Mouse (Mus musculus) liver, embryonic 15.5 days (tissue): ENCODE results near the gene Rgs12. TPM values are rescaled to one million over a fixed set of nuclear protein-coding genes. Genes with fewer than 3 reads are reported as not detected.

Experiments
- ATAC-seq: fragments of 200-750 bp; cut with Nextera tagmentation; 2 replicates; pipeline ENCODE4 v1.8.0; 2017; ENCODE audit warnings: moderate number of reproducible peaks, mild to moderate bottlenecking, moderate library complexity; ENCODE audit not compliant: insufficient read depth
- H3K27ac ChIP-seq: fragments of 300-500 bp; sonication (generic); replicated peaks from 2 replicates; pipeline ENCODE4 v1.5.1; 2015; ENCODE audit warnings: mild to moderate bottlenecking, inconsistent platforms
- H3K27me3 ChIP-seq: fragments of 300-500 bp; sonication (generic); 2 replicates; pipeline ENCODE4 v1.6.1; 2015; ENCODE audit warnings: mild to moderate bottlenecking, inconsistent platforms
- H3K36me3 ChIP-seq: fragments of 300-500 bp; sonication (generic); replicated peaks from 2 replicates; pipeline ENCODE4 v1.6.1; 2015; ENCODE audit warnings: moderate library complexity, mild to moderate bottlenecking, inconsistent platforms
- H3K4me1 ChIP-seq: fragments of 300-500 bp; sonication (generic); replicated peaks from 2 replicates; pipeline ENCODE4 v1.6.1; 2015; ENCODE audit warnings: inconsistent platforms
- H3K4me2 ChIP-seq: fragments of 300-500 bp; sonication (generic); 2 replicates; pipeline ENCODE4 v1.6.1; 2015; ENCODE audit warnings: moderate library complexity, mild to moderate bottlenecking, inconsistent platforms
- H3K4me3 ChIP-seq: fragments of 300-500 bp; sonication (generic); replicated peaks from 2 replicates; pipeline ENCODE4 v1.5.1; 2015; ENCODE audit warnings: mild to moderate bottlenecking, inconsistent platforms
- H3K9ac ChIP-seq: fragments of 300-500 bp; sonication (generic); 2 replicates; pipeline ENCODE4 v1.6.1; 2015; ENCODE audit warnings: moderate library complexity, mild to moderate bottlenecking, inconsistent platforms
- H3K9me3 ChIP-seq: fragments of 300-500 bp; sonication (generic); replicated peaks from 2 replicates; pipeline ENCODE4 v1.6.1; 2016; ENCODE audit warnings: inconsistent platforms
- WGBS: fragments of 180-500 bp; shearing (Covaris S2); methylation state at CpG from one replicate; pipeline ENCODE4 v1.1.7; 2015; ENCODE audit warnings: mixed read lengths; ENCODE audit not compliant: insufficient replicate concordance; 5-methylcytosine and 5-hydroxymethylcytosine counted together
- polyA plus RNA-seq: library from polyadenylated mRNA; unstranded; fragments of >200 nt; fragmentation: Nextera tagmentation; extraction: Ambion mirVana; gene quantifications from 2 replicates; pipeline ENCODE4 v1.2.1, GENCODE M21; 2015

Rgs12 gene
- polyA plus RNA-seq, 1 experiment from 2014 or later = 17.0 TPM

DNA sequence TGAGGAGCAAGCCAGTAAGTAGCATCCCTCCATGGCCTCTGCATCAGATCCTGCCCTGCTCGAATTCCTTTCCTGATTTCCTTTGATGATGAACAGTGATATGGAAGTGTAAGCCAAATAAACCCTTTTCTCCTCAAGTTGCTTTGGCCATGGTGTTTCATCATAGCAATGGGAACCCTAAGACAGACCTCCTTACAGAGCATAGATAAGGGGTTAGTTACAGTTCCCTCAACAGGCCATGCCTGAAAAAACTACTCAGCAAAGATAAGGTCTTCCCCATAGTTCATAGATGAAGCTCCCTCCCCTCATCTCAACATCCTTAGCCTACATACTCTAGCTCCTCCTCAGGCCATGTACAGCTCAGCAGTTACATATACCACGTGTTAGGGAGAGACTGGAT, 35.7 kb downstream of the Rgs12 start:
- H3K4me1 ChIP-seq = peaks cover 67% of the 10 kb centered on the region
- H3K27me3 ChIP-seq = no peaks in the 10 kb centered on the region
- no peak overlapping the region for H3K4me2 ChIP-seq
- H3K36me3 ChIP-seq = peaks cover 62% of the 10 kb centered on the region
- peak; percentile 56 for ATAC-seq
- 0 out of 2 replicates have a peak overlapping the region, but pooled peaks have one; percentile 9 for H3K9ac ChIP-seq
- H3K9me3 ChIP-seq = no peaks in the 10 kb centered on the region
- peak overlapping the region; percentile 46; the same call in 1 of the 2 replicates for H3K27ac ChIP-seq
- H3K4me3 ChIP-seq = no peak overlapping the region
- WGBS = 39% methylated on average over 2 of the region's 2 CpGs

DNA sequence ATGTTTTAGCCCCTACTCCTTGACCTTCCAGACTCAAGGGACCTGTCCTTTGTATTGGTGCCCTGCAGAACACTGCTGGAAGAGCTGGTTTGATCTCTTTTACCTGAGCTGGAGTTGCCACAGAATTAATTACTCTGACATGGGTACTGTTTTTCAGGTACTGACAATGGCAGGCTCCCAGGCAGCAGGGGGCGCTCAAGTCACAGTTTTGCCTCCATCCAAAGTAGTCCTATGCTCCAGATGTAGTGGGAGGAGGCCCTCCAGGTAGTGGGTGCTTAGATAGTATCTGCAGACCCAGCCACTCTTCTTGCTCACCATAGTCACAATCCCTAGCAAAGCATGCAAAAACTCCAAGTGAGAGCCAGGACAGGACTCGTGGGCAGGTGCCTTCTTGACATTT, 36.6 kb downstream of the Rgs12 start:
- Histone ChIP-seq H3K27ac (no peak overlapping the region; the same call in 1 of the 2 replicates), H3K9ac (no peak overlapping the region), H3K4me3 (no peak overlapping the region), H3K9me3 (no peaks in the 10 kb centered on the region), H3K4me1 (peaks cover 57% of the 10 kb centered on the region), H3K27me3 (no peaks in the 10 kb centered on the region), H3K36me3 (peaks cover 62% of the 10 kb centered on the region), H3K4me2 (no peak overlapping the region)
- WGBS = 32% methylated on average over 2 of the region's 2 CpGs
- ATAC-seq = no peak

DNA sequence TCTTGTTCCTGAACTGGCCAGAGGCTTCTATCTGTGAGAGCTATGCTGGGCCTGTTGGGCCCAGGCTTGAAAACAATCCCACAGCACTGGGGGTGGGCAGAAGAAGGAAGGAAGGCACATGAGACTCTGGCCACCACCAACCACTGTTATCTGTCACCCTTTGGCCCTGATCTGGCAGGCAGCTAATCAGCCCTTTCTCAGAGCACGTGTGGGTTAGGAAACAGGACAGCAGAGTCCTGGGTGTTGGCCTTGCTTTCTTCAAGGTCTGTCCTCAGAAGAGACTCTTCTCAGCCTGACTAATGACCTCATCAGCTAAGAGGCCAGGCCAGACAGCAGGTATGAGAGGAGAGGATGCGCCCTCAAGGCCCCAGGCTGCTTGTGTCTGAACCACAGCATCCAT, 38.2 kb downstream of the Rgs12 start:
- ATAC-seq = peak; percentile 69
- Histone ChIP-seq H3K4me1 (peaks cover 44% of the 10 kb centered on the region), H3K36me3 (peaks cover 75% of the 10 kb centered on the region), H3K9ac (peak overlapping the region; percentile 18; the same call in 1 of the 2 replicates), H3K4me3 (no peak overlapping the region), H3K27ac (peak overlapping the region; percentile 57), H3K9me3 (no peaks in the 10 kb centered on the region), H3K27me3 (no peaks in the 10 kb centered on the region), H3K4me2 (no peak overlapping the region)
- WGBS = 42% methylated on average over 2 of the region's 2 CpGs

DNA sequence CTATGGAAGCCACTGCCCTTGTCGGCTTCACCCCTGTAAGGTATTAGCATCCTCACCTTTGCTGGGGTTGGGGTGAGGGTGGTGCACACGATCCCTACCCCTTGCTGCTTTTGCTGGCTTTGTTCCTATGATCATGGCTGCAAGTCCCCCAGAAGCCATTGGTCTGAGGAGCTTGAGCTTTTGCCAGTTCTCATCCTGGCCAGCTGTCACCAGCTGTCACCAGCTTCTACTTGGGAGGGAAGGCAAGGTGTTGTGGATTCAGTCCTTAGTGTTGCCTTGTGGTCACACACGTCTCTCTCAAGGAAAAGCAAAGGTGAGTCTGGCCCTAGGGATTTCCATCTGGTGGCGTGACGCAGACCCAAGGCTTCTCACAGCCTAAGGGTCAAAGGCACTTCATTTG, 39.4 kb downstream of the Rgs12 start:
- H3K4me2 ChIP-seq = no peak overlapping the region
- H3K9me3 ChIP-seq = no peaks in the 10 kb centered on the region
- peaks cover 76% of the 10 kb centered on the region for H3K36me3 ChIP-seq
- ATAC-seq = no peak
- peaks cover 42% of the 10 kb centered on the region for H3K4me1 ChIP-seq
- 75% methylated on average over 5 of the region's 5 CpGs for WGBS
- H3K9ac ChIP-seq = no peak overlapping the region
- no peaks in the 10 kb centered on the region for H3K27me3 ChIP-seq
- no peak overlapping the region for H3K4me3 ChIP-seq
- no peak overlapping the region for H3K27ac ChIP-seq

DNA sequence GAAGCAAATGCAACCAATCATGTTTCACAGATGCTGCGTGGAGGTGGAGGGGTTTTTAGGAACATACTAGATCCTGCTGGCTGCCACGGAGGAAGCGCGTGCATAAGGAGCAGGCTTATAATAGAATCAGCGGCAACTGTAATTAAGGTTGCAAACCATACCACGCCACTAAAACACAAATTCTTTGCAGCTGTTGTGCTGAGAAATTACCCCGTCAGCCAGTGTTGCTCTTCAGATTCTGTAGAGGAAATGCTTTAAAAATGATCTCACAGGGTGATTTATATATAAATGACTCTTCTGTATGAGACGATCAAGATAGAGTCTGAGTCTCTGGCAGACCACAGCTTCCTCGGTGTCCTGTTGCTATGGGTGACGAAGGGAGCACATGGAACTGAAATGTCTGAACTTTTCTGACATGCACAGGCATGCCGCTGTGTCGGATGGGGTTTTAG, 40.1 kb downstream of the Rgs12 start:
- H3K9ac ChIP-seq = no peak overlapping the region
- no peak overlapping the region for H3K4me3 ChIP-seq
- WGBS = 72% methylated on average over 12 of the region's 12 CpGs
- peaks cover 76% of the 10 kb centered on the region for H3K36me3 ChIP-seq
- no peaks in the 10 kb centered on the region for H3K9me3 ChIP-seq
- no peak overlapping the region for H3K4me2 ChIP-seq
- peaks cover 36% of the 10 kb centered on the region for H3K4me1 ChIP-seq
- ATAC-seq = no peak
- H3K27ac ChIP-seq = no peak overlapping the region
- no peaks in the 10 kb centered on the region for H3K27me3 ChIP-seq

DNA sequence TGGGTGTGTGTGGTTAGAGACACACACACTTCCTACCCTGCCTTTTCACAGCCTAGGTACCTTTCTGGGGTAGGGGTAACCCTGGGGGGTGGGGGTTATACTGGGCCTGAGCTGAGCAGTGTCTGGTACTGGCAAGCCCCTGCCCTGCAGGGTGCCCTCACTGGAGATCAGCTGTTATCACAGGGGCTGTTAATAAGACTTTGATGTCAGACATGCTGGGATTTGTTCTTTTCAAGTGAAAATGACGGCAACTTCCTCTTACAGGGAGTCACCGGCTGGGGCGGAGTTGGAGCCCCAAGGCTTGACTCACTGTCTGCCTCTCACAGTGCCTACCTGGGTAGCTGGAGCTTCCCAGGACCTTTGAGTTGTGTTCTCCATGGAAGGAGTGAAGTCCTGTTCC, 49.5 kb downstream of the Rgs12 start:
- no peak overlapping the region for H3K4me2 ChIP-seq
- no peaks in the 10 kb centered on the region for H3K27me3 ChIP-seq
- H3K36me3 ChIP-seq = peaks cover 66% of the 10 kb centered on the region
- H3K4me1 ChIP-seq = peaks cover 4% of the 10 kb centered on the region
- 37% methylated on average over 3 of the region's 3 CpGs for WGBS
- no peak for ATAC-seq
- H3K27ac ChIP-seq = no peak overlapping the region
- no peak overlapping the region for H3K9ac ChIP-seq
- H3K9me3 ChIP-seq = no peaks in the 10 kb centered on the region
- H3K4me3 ChIP-seq = no peak overlapping the region

DNA sequence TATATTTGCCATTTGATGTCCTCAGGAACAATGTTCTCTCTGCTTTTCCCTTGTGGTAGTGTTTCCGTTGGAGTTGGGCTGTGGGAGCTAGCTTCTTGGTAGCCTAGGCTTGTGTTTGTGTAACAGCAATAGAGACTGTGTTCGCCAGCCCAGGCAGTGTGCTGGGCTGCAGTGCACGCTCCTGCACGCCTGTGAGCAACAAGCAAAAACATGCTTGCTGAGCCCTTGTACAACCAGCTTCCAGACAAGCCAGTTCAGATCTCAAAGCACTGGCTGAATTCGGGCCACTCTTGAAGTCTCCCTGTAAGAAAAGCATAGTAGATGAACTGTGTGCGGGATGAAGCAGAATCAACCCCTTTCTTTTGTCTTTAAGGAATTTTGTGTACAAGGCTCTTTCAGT, 50.0 kb downstream of the Rgs12 start:
- Histone ChIP-seq H3K9me3 (no peaks in the 10 kb centered on the region), H3K9ac (no peak overlapping the region), H3K36me3 (peaks cover 61% of the 10 kb centered on the region), H3K27ac (no peak overlapping the region), H3K4me2 (no peak overlapping the region), H3K4me3 (no peak overlapping the region), H3K4me1 (peaks cover 10% of the 10 kb centered on the region), H3K27me3 (no peaks in the 10 kb centered on the region)
- 84% methylated on average over 6 of the region's 6 CpGs for WGBS
- no peak for ATAC-seq

DNA sequence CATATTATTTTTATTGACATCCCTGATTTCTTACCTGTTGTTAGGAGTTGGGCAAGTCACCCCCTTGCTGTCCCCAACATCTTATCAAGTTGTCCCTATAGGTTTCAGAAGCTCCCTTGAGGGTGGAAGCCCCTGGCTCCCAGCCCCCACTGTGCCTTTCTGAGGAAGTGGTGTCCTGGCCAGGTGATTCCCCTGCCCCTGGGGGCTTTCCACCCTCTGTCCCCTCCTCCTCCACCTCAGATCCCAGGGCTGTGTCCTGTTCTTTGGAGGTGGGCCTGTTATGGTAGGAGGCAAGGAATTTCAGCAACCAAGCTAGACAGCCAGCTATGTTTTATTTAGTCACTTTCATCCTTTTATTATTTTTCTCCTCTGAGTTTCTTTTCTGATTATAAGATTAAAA, 51.1 kb downstream of the Rgs12 start:
- H3K36me3 ChIP-seq = peaks cover 59% of the 10 kb centered on the region
- no peaks in the 10 kb centered on the region for H3K27me3 ChIP-seq
- ATAC-seq = no peak
- no peaks in the 10 kb centered on the region for H3K9me3 ChIP-seq
- H3K27ac ChIP-seq = no peak overlapping the region
- no peak overlapping the region for H3K9ac ChIP-seq
- peaks cover 20% of the 10 kb centered on the region for H3K4me1 ChIP-seq
- H3K4me3 ChIP-seq = no peak overlapping the region
- H3K4me2 ChIP-seq = no peak overlapping the region

DNA sequence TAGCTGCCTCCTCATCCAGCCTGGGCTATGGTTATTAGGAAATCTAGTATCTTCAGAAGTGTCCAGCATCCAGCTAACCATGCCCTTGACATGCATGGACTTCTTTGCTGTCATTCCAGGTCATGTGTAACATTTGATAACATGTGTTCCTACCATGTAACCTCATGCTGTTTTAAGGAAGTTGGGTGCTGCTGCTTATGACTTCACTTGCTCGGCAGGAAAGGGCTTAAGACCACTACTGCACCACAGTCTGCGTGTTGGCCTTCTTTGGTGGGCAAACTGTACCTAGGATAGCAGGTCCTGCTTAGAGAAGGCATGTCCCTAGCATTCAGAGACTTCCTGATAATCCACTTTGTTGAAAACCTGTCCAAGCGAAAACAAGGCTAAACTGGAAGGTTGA, 51.9 kb downstream of the Rgs12 start:
- Histone ChIP-seq H3K27me3 (no peaks in the 10 kb centered on the region), H3K4me2 (no peak overlapping the region), H3K9ac (no peak overlapping the region), H3K27ac (no peak overlapping the region), H3K4me3 (no peak overlapping the region), H3K36me3 (peaks cover 56% of the 10 kb centered on the region), H3K4me1 (peaks cover 27% of the 10 kb centered on the region), H3K9me3 (no peaks in the 10 kb centered on the region)
- 27% methylated on average over 3 of the region's 3 CpGs for WGBS
- ATAC-seq = no peak

DNA sequence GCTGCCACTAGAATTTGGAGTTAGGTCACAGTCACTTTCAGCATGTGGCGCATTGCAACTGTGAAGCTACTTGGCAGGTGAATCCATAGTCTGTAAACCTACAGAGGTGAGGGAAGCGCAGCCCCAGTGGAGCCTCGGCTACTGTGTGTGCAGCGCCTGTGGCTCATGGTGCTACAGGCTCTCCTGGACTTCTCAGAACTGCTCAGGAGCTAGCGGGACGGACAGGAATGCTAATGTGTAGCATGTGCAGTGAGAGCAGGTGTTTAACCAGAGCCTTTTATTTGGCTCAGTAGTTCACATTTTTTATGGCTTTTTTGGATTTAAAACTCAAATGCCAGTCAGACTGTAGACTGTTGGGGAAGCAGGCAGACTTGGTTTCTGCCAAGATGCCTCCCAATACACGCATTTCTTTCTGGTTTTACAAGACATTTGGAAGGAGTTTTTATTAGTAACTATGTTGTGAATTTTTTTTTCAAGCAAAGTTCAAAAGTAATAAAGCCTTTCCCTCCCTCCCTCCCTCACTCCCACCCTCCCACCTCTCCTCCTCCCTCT, 54.4 kb downstream of the Rgs12 start:
- Histone ChIP-seq H3K9me3 (no peaks in the 10 kb centered on the region), H3K27me3 (no peaks in the 10 kb centered on the region), H3K4me2 (no peak overlapping the region), H3K4me1 (peaks cover 29% of the 10 kb centered on the region), H3K27ac (no peak overlapping the region), H3K9ac (no peak overlapping the region), H3K36me3 (peaks cover 40% of the 10 kb centered on the region), H3K4me3 (no peak overlapping the region)
- WGBS = 87% methylated on average over 7 of the region's 7 CpGs
- no peak for ATAC-seq

DNA sequence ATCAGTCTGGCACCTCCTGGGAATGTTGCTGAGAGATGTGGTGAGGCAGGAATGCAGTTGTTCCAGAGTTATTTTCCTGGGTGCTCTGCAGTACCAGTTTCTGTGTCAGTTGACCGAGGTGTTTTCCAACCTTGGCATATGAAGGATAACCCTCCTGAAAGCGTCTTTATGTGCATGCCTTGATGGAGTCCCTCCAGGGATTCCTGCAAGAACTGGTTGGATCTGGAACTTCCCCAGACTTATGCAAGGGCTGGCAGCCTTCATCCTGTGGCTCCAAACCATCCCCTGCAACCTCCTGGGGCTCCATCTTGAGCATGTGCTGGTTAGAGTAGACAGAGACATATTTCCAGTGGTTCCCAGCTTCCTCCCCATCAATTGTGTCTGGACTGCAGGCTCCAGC, 55.5 kb downstream of the Rgs12 start:
- no peak overlapping the region for H3K4me2 ChIP-seq
- H3K27ac ChIP-seq = no peak overlapping the region
- H3K9ac ChIP-seq = no peak overlapping the region
- 84% methylated on average over 2 of the region's 2 CpGs for WGBS
- H3K9me3 ChIP-seq = no peaks in the 10 kb centered on the region
- H3K4me3 ChIP-seq = no peak overlapping the region
- H3K36me3 ChIP-seq = peaks cover 34% of the 10 kb centered on the region
- no peaks in the 10 kb centered on the region for H3K27me3 ChIP-seq
- ATAC-seq = no peak
- H3K4me1 ChIP-seq = peaks cover 29% of the 10 kb centered on the region

DNA sequence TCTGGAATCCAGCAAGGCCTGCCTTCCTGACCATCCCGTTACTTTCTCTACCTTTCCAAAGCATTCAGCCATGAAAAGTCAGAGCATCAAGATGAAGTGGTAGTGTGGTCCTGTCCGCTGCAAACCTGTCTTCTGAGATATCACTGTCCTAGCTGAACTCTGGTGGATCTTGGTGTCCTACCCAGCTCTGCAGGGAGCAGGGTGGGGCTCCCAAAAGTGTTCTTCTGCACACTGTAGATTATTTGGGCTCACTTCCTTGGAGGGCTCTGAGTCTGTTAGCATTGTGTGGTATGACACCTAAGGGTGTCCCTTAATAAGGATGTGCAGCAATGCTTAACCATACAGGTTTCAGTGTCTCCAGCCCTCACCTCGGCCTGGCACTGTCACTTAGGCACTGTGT, 56.4 kb downstream of the Rgs12 start:
- Histone ChIP-seq H3K27me3 (no peaks in the 10 kb centered on the region), H3K4me3 (no peak overlapping the region), H3K4me2 (no peak overlapping the region), H3K9me3 (no peaks in the 10 kb centered on the region), H3K27ac (no peak overlapping the region), H3K9ac (no peak overlapping the region), H3K4me1 (peaks cover 35% of the 10 kb centered on the region), H3K36me3 (peaks cover 33% of the 10 kb centered on the region)
- peak; percentile 75 for ATAC-seq
- 75% methylated on average over 3 of the region's 3 CpGs for WGBS
